Mouse (Mus musculus) liver, adult 2 months (tissue): Measurements from ENCODE around the gene Foxred2. TPM values are rescaled to one million over a fixed set of nuclear protein-coding genes. Genes with fewer than 3 reads are reported as not detected.

ENCODE experiments used
- DNase-seq: peaks from one replicate; pipeline ENCODE4 v3.0.0-alpha.2; 2011; ENCODE audit warnings: low read depth, low spot score; ENCODE audit errors: extremely low read depth
- H3K27ac ChIP-seq: fragments of 200-500 bp; replicated peaks from 2 replicates; pipeline ENCODE4 v1.5.1; 2012; ENCODE audit warnings: low read depth, mild to moderate bottlenecking, control low read depth, inconsistent platforms, low read length; ENCODE audit not compliant: insufficient read depth
- H3K27me3 ChIP-seq: fragments of 200-500 bp; 2 replicates; pipeline ENCODE4 v1.6.1; 2012; ENCODE audit warnings: mild to moderate bottlenecking, moderate library complexity, low read length, inconsistent platforms; ENCODE audit not compliant: control insufficient read depth, insufficient read depth
- H3K36me3 ChIP-seq: fragments of 200-500 bp; 2 replicates; pipeline ENCODE4 v1.6.1; 2012; ENCODE audit warnings: low read length, inconsistent platforms; ENCODE audit not compliant: control insufficient read depth, insufficient read depth
- H3K4me1 ChIP-seq: fragments of 200-500 bp; 2 replicates; pipeline ENCODE4 v1.6.1; 2011; ENCODE audit warnings: low read length; ENCODE audit not compliant: control insufficient read depth, insufficient read depth
- H3K4me3 ChIP-seq: fragments of 200-500 bp; 2 replicates; pipeline ENCODE4 v1.5.1; 2011; ENCODE audit warnings: low read depth, mild to moderate bottlenecking, control low read depth, low read length, moderate library complexity; ENCODE audit not compliant: insufficient read depth
- H3K79me2 ChIP-seq: fragments of 200-500 bp; 2 replicates; pipeline ENCODE4 v1.6.1; 2012; ENCODE audit warnings: inconsistent platforms, mild to moderate bottlenecking, low read length, moderate library complexity; ENCODE audit not compliant: control insufficient read depth, insufficient read depth
- H3K9ac ChIP-seq: fragments of 200-500 bp; 2 replicates; pipeline ENCODE4 v1.6.1; 2012; ENCODE audit warnings: low read depth, mild to moderate bottlenecking, control low read depth, inconsistent platforms, low read length
- CTCF ChIP-seq: fragments of 200-500 bp; IDR thresholded peaks from 2 replicates; pipeline ENCODE4 v1.5.1; 2011; ENCODE audit warnings: low read depth, low read length, control low read depth
- POLR2A ChIP-seq: fragments of 200-500 bp; IDR thresholded peaks from 2 replicates; pipeline ENCODE4 v1.6.1; 2011; ENCODE audit warnings: low read length, control low read depth; ENCODE audit not compliant: insufficient read depth; ENCODE audit errors: extremely low read depth
- WGBS: fragments of 180-500 bp; shearing (Covaris S2); methylation state at CpG from one replicate; pipeline ENCODE4 v1.1.7; 2018; 5-methylcytosine and 5-hydroxymethylcytosine counted together
- polyA plus RNA-seq: library from polyadenylated mRNA; depleted of rRNA; stranded (reverse); fragments of >200 nt; gene quantifications from 2 replicates; pipeline ENCODE4 v1.2.3, GENCODE M21; 2012
- total RNA-seq: library from RNA; depleted of rRNA; stranded (reverse); fragments of >200 nt; gene quantifications from 2 replicates; pipeline ENCODE4 v1.2.3, GENCODE M21; 2014

Foxred2 gene
- total and polyA plus RNA-seq, 2 experiments = 0.18 TPM

DNA sequence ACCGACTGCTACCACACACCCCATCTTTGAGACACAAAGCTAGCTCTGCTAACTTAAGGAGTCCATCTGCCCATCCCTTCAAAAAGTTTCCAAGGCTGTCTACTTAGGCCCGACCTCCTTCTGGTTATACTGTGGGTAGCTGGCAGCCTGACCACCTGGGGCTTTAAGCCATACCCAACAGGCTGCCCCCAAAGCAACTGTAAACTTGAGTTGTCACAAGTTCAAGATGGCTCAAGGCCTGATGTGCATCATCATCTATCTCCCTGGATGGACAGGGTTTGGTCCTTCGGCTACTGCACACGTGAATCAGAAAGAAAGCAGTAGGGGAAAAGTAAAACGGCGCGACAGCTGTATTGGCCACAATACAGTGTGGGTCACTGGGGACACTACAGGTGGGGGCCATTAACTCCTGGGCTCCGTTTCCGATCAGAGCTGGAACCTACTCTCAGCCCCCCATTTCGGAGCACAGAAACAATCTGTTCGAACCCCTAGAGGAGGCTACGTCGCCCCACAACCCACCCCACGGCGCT is 13.5 kb upstream of the Foxred2 start:
- Histone ChIP-seq H3K4me1 (peaks cover 13% of the 10 kb centered on the region), H3K27ac (peak overlapping the region; percentile 72), H3K79me2 (peaks cover 14% of the 10 kb centered on the region; the same call in 1 of the 2 replicates), H3K27me3 (no peaks in the 10 kb centered on the region), H3K36me3 (peaks cover 26% of the 10 kb centered on the region), H3K9ac (peak overlapping the region; percentile 94), H3K4me3 (peak overlapping the region; percentile 95)
- DNase-seq = peak; percentile 19
- no peak for TF ChIP-seq CTCF
- WGBS = 2% methylated on average over 15 of the region's 15 CpGs

DNA sequence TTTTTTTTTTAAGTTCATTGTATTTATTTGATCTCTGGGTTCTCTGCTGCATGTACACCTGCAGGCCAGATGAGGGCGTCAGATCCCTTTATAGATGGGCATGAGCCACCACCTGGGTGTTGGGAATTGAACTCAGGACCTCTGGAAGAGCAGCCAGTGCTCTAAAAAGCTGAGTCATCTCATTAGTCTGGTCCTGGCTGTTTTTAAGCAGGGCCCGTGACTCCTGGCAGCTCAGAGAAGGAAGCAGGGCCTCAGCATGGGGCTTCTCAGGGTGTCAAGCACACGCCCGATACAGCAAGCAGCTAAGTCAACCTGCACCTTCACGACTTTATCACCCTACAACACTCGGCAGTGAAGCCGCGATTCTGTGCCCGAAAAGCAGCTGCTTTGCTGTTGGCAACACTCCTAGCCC is 8.6 kb upstream of the Foxred2 start:
- Histone ChIP-seq H3K4me3 (no peak overlapping the region), H3K9ac (no peak overlapping the region), H3K27ac (no peak overlapping the region), H3K36me3 (peaks cover 70% of the 10 kb centered on the region), H3K4me1 (peaks cover 8% of the 10 kb centered on the region), H3K27me3 (no peaks in the 10 kb centered on the region), H3K79me2 (peaks cover 9% of the 10 kb centered on the region; the same call in 1 of the 2 replicates)
- WGBS = 81% methylated on average over 9 of the region's 9 CpGs
- TF ChIP-seq POLR2A (no peak), CTCF (peak; percentile 13; the same call in 1 of the 2 replicates)
- no peak for DNase-seq

DNA sequence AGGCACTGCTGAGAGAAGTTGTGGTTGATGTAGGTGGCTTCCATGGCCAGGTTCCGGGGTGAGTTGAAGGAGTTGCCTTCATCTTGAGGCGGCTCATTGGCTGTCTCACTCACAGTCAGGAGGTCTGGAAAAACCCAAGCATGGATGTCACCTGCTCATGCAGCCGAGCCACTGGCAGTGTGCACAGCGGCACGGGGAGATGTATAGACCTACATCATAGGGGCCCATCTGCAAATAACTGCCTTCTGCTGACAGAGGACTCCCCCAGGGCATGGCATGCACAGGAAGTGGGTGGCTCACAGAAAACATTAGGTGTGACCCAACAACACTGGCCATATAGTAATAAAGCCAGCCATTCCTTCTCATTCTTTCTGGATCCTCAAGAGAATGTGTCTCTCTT is 5.9 kb upstream of the Foxred2 start:
- Histone ChIP-seq H3K4me1 (no peaks in the 10 kb centered on the region), H3K79me2 (no peaks in the 10 kb centered on the region), H3K36me3 (peaks cover 75% of the 10 kb centered on the region), H3K27ac (no peak overlapping the region), H3K4me3 (no peak overlapping the region), H3K9ac (no peak overlapping the region), H3K27me3 (no peaks in the 10 kb centered on the region)
- no peak for DNase-seq
- TF ChIP-seq POLR2A (no peak), CTCF (no peak)
- WGBS = 97% methylated on average over 5 of the region's 5 CpGs

DNA sequence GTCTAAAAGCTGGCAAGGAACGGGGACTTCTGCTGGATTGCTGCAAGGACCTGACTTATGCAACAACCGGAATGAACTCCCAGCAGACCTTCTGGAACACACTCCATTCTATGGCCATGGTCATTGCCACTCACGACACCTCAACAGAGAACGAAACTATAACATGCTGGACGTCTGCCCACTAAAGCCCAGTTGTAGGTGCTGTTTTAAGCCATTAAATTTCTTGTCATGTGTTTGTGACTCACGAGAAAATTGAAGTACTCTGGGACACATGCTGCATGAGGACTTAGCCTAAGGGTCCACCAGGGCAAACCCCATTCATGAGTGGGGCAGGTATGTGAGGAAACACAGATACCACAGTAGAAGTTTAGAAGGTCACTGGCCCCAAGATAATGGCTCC is 4.2 kb upstream of the Foxred2 start:
- peaks cover 58% of the 10 kb centered on the region for H3K36me3 ChIP-seq
- no peaks in the 10 kb centered on the region for H3K79me2 ChIP-seq
- no peak for TF ChIP-seq CTCF
- TF ChIP-seq POLR2A = no peak
- no peak overlapping the region for H3K27ac ChIP-seq
- H3K4me1 ChIP-seq = peaks cover 3% of the 10 kb centered on the region; the same call in 1 of the 2 replicates
- no peak for DNase-seq
- H3K4me3 ChIP-seq = no peak overlapping the region
- 85% methylated on average over 6 of the region's 6 CpGs for WGBS
- peaks cover 3% of the 10 kb centered on the region; the same call in 1 of the 2 replicates for H3K27me3 ChIP-seq
- no peak overlapping the region for H3K9ac ChIP-seq

DNA sequence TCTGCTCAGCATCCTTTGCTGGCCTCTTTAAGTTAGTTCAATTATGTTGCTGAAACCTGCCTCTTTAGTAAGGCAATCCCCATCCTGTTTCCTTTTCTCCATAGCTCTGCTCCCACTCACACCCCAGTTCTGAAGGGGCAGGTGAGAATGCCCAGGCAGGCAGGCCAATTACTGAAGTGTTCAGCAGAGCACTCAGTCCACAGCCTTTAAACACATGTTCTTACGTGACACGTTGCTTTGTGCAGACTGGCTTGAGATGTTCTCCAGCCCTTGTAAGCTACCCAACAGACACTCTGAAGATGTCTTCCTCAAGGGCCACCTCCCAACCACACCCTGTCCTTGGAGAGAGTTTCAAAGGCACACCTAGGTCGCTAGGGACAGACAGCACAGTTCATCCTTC is 1.5 kb upstream of the Foxred2 start:
- peaks cover 3% of the 10 kb centered on the region; the same call in 1 of the 2 replicates for H3K4me1 ChIP-seq
- H3K4me3 ChIP-seq = no peak overlapping the region
- peaks cover 3% of the 10 kb centered on the region; the same call in 1 of the 2 replicates for H3K27me3 ChIP-seq
- TF ChIP-seq POLR2A = no peak
- TF ChIP-seq CTCF = no peak
- no peak for DNase-seq
- H3K27ac ChIP-seq = no peak overlapping the region
- no peak overlapping the region for H3K9ac ChIP-seq
- H3K79me2 ChIP-seq = no peaks in the 10 kb centered on the region
- peaks cover 36% of the 10 kb centered on the region for H3K36me3 ChIP-seq
- 78% methylated on average over 3 of the region's 3 CpGs for WGBS

DNA sequence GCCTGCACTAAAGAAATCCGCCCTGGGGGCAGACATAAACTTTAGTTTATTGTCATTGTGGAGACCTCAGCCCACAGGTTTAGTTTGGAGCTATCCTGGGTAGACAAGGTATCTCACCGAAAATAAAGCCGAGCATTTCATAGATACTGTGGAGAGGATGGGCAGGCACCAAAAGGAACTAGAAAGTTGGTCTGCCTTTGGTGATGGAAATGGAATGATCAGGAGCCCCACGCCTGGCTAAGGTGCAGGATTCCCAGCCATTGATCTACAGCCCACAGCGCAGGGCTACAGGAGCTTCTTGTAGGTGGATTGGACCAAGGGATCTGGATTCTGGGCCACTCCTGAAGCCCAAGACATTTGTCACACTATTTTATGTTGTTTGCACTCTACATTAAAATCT is 1.1 kb upstream of the Foxred2 start:
- no peak for TF ChIP-seq POLR2A
- TF ChIP-seq CTCF = no peak
- Histone ChIP-seq H3K4me1 (peaks cover 3% of the 10 kb centered on the region; the same call in 1 of the 2 replicates), H3K27me3 (peaks cover 3% of the 10 kb centered on the region; the same call in 1 of the 2 replicates), H3K4me3 (no peak overlapping the region), H3K79me2 (no peaks in the 10 kb centered on the region), H3K27ac (no peak overlapping the region), H3K36me3 (peaks cover 31% of the 10 kb centered on the region; the same call in 1 of the 2 replicates), H3K9ac (no peak overlapping the region)
- WGBS = 50% methylated on average over 5 of the region's 5 CpGs
- no peak for DNase-seq
